Mouse (Mus musculus): ENCODE data around the gene Zfp52. TPM values are rescaled to one million over a fixed set of nuclear protein-coding genes. Genes with fewer than 3 reads are reported as not detected.
A peak's percentile ranks its signal among the peaks of the same experiment; 100 is the strongest.

Zfp52 gene
- polyA plus RNA-seq, 1 experiment from 2014 or later, result 1.8 TPM

DNA sequence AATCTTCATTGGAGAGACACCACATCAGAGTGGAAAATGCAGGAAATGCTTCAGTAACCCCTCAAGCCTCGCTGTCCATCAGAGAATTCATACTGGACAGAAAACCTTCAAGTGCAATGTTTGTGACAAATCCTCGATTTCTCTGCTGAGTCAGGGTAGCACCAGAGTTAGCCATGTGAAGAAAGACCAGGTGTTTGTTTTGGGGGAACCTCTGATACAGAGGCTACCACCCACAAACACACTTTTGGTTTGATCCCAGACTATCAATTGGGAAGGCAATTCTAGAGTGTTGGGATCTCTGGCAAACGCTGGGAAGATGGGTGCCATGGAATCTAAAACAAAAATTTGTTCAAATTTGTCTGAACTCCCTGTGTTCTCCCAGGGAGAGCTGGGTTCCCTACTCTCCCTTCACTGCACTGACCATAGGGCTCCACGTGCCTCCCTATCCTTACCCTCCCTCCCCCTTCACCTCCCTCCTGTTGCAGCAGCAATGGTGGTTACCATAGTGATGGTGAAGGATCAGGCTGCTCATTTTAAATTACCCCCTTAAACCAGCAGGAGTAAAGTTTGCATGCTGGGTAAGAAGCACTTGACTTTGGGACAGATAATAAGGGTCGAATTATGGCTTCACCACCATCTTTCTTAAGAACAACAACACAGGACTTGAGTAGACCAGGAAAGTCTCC lies 4.6 kb upstream of the Zfp52 start:
- WGBS, result 68% methylated on average over 5 of the region's 5 CpGs
- Histone ChIP-seq H3K9ac (no peak overlapping the region), H3K4me3 (no peak overlapping the region), H3K36me3 (replicated peaks) (no peaks in the 10 kb centered on the region), H3K4me1 (peaks cover 28% of the 10 kb centered on the region), H3K9me3 (no peaks in the 10 kb centered on the region), H3K4me2 (0 out of 2 replicates have a peak overlapping the region, but pooled peaks have one; percentile 76), H3K27me3 (replicated peaks) (no peaks in the 10 kb centered on the region), H3K27ac (no peak overlapping the region)
- ATAC-seq (replicated peaks), result no peak

DNA sequence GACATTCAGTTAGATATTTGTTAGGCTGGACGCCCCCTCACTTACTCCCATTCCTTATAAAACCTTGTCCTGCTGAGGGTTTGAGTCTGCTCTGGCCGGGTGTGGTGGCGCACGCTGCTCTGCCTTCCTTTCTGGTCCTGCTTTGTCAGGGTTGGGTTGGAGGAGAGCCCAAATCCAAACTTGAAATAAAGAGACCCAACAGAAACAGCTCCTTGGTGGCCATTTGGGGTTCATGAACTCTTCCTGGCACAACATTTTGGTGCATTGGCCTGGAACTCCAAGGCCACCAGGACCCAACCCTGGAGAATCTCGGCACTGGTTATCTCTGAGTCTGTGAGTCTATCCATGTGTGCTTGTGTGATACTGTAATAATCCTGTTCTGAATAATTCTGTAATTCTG lies 3.7 kb upstream of the Zfp52 start:
- Histone ChIP-seq H3K36me3 (replicated peaks) (no peaks in the 10 kb centered on the region), H3K4me3 (peak overlapping the region; percentile 91), H3K4me1 (peaks cover 28% of the 10 kb centered on the region), H3K9ac (peak overlapping the region; percentile 91), H3K9me3 (no peaks in the 10 kb centered on the region), H3K27ac (peak overlapping the region; percentile 94), H3K27me3 (replicated peaks) (no peaks in the 10 kb centered on the region), H3K4me2 (peak overlapping the region; percentile 76)
- peak; percentile 0; the same call in 1 of the 2 replicates for ATAC-seq (replicated peaks)
- WGBS, result 66% methylated on average over 5 of the region's 5 CpGs

DNA sequence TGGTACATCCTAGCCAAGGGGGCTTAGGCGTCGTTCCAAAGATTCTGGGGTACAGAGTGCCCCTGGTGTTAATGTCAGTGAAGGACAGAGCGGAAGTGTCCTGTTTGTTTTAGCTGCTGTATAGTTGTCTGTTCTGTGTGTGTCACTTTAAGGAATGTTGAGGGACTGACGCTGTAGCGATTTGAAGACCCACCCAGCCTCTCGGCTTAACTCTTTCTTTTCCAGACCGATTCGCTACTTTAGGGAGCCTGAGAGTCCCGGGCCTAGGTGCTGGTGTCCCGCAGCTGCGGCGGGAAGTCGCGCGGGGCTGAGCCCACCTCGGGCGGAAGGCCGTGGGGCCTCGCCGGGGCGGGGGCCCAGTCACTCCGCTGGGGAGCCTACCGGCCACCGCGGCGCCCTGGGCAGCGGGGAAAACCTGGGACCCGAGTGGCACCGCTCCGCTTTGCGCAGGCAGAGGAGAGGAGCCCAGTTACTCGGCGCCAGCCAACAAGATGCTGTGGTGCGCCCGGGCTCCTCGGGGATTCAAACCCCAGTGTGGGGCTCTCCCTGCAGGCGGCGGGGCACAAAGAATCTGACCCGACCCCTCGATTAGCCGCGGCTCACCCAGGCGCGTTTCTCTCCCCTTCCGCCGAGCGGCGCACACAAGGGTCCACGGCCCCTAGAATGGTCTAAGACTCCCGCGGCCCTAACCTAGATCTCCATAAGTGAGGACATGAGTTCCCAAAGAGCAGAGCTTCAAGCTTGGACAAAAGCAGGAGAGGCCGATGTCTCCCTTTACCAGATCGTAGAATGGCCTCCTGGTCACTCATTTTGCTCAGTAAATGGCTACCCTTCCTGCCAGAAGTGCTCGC lies 3.0 kb upstream of the Zfp52 start:
- peak; percentile 90 for ATAC-seq (replicated peaks)
- H3K27me3 ChIP-seq (replicated peaks), result no peaks in the 10 kb centered on the region
- H3K36me3 ChIP-seq (replicated peaks), result no peaks in the 10 kb centered on the region
- peaks cover 28% of the 10 kb centered on the region for H3K4me1 ChIP-seq
- H3K9me3 ChIP-seq, result no peaks in the 10 kb centered on the region
- WGBS, result under 1% methylated on average over 54 of the region's 54 CpGs
- H3K27ac ChIP-seq, result peak overlapping the region; percentile 94
- peak overlapping the region; percentile 91 for H3K9ac ChIP-seq
- peak overlapping the region; percentile 91 for H3K4me3 ChIP-seq
- H3K4me2 ChIP-seq, result peak overlapping the region; percentile 76

DNA sequence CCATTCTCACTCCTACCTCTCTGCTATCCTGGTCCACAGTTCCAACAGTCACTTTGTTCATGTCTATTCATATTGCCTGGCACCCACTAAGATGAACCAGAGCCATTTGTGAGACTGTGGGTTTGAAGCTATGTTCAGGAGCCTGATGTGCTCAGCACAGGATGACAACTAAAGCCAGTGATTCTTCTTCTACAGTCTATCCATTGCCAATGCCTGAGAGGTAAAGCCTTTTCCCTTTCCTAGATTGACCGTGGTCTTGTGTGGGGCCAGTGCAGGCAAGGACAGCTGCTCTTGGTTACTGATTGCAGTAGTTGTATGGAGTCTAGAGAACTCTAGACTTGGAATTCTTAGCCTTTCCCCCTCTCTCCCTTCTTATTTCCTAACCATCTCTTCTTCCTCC lies 1.4 kb upstream of the Zfp52 start:
- H3K27ac ChIP-seq, result no peak overlapping the region
- H3K27me3 ChIP-seq (replicated peaks), result no peaks in the 10 kb centered on the region
- H3K9me3 ChIP-seq, result no peaks in the 10 kb centered on the region
- peaks cover 28% of the 10 kb centered on the region for H3K4me1 ChIP-seq
- no peak overlapping the region for H3K9ac ChIP-seq
- no peak overlapping the region for H3K4me3 ChIP-seq
- ATAC-seq (replicated peaks), result no peak
- H3K4me2 ChIP-seq, result no peak overlapping the region
- H3K36me3 ChIP-seq (replicated peaks), result no peaks in the 10 kb centered on the region
- WGBS, result 88% methylated on average over 1 of the region's 1 CpGs

DNA sequence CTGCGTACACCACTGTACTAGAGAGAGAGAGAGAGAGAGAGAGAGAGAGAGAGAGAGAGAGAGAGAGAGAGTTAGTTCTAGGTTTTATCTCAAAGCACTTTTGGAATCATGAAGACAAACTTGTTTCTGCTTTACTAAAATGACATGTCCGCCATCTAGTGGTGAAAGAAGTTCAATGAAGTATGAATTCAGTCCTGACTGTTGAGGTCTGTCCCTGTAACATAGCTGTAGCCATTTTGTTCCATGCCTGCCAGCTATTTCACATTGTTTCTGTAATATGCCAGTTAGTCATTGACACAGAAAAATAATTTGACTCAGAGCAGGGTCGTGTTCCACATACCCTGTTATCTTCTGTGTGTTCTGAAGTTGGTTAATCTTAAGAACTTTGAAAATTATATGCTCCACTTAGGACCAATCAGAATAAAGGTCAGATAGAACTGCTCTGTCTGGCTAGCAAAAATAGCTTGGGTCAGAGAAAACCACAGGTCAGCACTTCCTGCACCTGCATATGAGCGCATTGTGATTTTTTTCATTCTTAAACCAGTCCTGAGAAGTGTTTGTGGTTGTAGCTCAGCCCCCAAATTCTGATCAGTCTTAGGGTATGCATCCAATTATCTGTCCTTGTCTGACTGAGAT lies 761 bp upstream of the Zfp52 start:
- H3K4me3 ChIP-seq, result no peak overlapping the region
- H3K4me2 ChIP-seq, result no peak overlapping the region
- 20% methylated on average over 4 of the region's 4 CpGs for WGBS
- no peaks in the 10 kb centered on the region for H3K36me3 ChIP-seq (replicated peaks)
- no peaks in the 10 kb centered on the region for H3K9me3 ChIP-seq
- peak; percentile 48 for ATAC-seq (replicated peaks)
- H3K4me1 ChIP-seq, result peaks cover 28% of the 10 kb centered on the region
- no peaks in the 10 kb centered on the region for H3K27me3 ChIP-seq (replicated peaks)
- no peak overlapping the region for H3K27ac ChIP-seq
- H3K9ac ChIP-seq, result no peak overlapping the region

DNA sequence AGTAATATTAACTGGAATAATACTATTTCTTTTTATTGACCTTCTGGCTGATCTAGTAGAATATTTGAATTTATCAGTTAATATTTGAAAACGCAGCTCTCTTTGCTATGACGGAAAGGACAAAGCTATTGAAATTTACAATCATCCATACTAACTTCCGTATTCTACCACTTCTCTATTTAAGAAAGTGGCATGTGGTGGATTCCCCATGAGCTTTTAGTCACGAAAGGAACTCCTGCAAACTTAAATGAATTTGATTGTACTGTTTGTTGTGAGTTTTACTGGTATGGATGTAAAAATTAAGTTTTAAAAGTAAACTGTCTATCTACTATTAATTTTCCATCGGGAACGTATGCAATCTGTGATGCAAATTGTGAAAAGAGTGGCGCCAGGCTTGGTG lies 757 bp downstream of the Zfp52 start:
- no peaks in the 10 kb centered on the region for H3K36me3 ChIP-seq (replicated peaks)
- no peaks in the 10 kb centered on the region for H3K9me3 ChIP-seq
- peaks cover 25% of the 10 kb centered on the region for H3K4me1 ChIP-seq
- ATAC-seq (replicated peaks), result no peak
- H3K4me3 ChIP-seq, result peak overlapping the region; percentile 44
- H3K9ac ChIP-seq, result peak overlapping the region; percentile 44; the same call in 1 of the 2 replicates
- WGBS, result 41% methylated on average over 7 of the region's 7 CpGs
- H3K4me2 ChIP-seq, result peak overlapping the region; percentile 80
- H3K27me3 ChIP-seq (replicated peaks), result no peaks in the 10 kb centered on the region
- no peak overlapping the region for H3K27ac ChIP-seq

DNA sequence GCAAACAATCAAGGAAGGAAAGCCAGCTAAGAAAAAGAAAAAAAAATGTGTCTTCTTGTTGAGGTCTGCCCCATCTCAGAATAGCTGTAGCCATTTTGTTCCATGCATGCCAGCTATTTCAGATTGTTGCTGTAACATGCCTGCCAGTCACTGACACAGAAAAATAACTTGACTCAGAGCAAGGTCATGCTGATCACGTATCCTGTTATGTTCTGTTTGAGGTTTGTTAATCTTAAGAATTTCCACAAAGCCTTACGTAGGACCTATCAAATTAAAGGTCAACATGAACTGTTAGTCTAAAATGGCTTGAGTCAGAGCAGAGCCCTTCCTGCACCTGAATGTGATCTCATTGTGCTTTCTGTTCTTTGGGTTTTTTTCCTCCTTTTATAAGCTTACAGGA lies 1.3 kb downstream of the Zfp52 start:
- no peak overlapping the region for H3K27ac ChIP-seq
- H3K4me1 ChIP-seq, result peaks cover 19% of the 10 kb centered on the region
- 84% methylated on average over 2 of the region's 2 CpGs for WGBS
- H3K4me2 ChIP-seq, result no peak overlapping the region
- ATAC-seq (replicated peaks), result no peak
- no peak overlapping the region for H3K9ac ChIP-seq
- no peaks in the 10 kb centered on the region for H3K27me3 ChIP-seq (replicated peaks)
- no peaks in the 10 kb centered on the region for H3K9me3 ChIP-seq
- H3K36me3 ChIP-seq (replicated peaks), result no peaks in the 10 kb centered on the region
- H3K4me3 ChIP-seq, result no peak overlapping the region

DNA sequence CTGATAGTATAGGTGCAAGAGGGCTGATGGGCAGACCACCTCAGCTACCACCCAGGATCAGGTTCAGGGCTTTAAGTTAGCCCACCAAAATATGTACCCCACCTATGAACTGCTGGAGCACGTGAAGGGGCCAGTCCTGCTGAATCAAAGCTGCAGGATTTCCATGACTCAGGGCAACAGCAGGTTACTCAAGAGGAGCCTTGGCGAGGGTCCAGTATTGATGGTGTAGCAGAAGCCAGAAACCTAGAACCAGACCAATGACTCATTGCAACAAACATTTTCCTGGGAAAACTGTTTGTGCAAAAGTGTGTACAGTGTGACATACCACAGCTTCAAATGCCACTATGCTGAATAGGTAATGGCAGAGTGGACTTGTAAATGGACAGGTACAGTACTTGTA lies 22.5 kb downstream of the Zfp52 start:
- no peaks in the 10 kb centered on the region for H3K9me3 ChIP-seq
- H3K36me3 ChIP-seq (replicated peaks), result no peaks in the 10 kb centered on the region
- no peaks in the 10 kb centered on the region for H3K27me3 ChIP-seq (replicated peaks)
- H3K4me1 ChIP-seq, result no peaks in the 10 kb centered on the region
- WGBS, result 83% methylated on average over 2 of the region's 2 CpGs
- no peak overlapping the region for H3K4me2 ChIP-seq
- no peak overlapping the region for H3K9ac ChIP-seq
- no peak for ATAC-seq (replicated peaks)
- no peak overlapping the region for H3K4me3 ChIP-seq
- no peak overlapping the region for H3K27ac ChIP-seq

DNA sequence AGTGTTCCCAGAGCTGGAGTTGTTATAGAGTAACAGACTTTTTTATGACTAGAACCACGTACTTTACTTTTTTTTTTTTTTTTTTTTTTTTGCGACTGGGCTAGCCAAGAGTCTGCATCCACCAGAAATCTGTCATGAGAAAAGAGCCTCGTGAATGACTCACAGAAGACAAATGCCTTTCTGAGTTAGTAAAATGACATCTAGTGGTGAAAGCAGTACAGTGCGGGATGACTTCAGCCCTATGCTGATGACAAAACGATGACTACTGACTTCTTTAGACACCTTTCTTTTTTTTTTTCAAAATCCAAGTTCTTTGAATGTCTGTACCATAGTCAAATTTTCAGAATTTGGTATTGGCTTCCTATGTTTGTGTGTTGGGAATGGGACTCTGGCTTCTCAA lies 30.9 kb downstream of the Zfp52 start:
- no peaks in the 10 kb centered on the region for H3K9me3 ChIP-seq
- peak overlapping the region; percentile 97 for H3K27ac ChIP-seq
- peaks cover 15% of the 10 kb centered on the region for H3K4me1 ChIP-seq
- no peaks in the 10 kb centered on the region for H3K36me3 ChIP-seq (replicated peaks)
- H3K4me3 ChIP-seq, result peak overlapping the region; percentile 70
- 7% methylated on average over 5 of the region's 5 CpGs for WGBS
- ATAC-seq (replicated peaks), result peak; percentile 88
- peak overlapping the region; percentile 77 for H3K4me2 ChIP-seq
- no peaks in the 10 kb centered on the region for H3K27me3 ChIP-seq (replicated peaks)
- H3K9ac ChIP-seq, result peak overlapping the region; percentile 77

DNA sequence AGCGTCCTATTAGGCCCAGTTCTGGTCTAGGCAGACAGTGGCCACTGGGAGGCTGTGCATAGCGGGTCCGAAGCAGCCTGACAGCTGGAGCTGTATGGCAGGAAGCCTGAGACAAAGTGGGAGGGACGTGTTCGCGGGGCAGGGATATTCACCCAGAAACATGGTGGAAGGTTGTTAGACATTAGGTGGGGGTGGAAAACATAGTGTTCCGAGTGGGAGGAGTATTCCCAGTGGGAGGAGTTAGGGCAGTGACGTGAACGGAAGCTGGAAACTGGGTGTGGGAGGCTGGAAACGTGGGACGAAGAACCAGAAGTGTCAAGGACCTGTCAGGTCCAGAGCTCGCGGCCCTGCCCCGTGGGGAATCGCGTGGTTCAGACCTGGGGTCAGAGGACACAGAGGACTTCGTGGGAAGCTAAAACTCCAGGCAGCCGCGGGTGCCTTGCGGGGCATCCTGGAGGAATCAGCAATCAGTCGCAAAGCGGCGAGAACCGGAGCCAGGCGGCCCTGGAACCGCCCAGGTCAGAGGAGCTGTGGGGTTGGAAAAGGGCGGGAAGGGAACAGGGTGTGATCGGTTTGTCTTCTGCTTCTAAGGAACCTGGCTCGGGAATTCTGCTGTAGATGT lies 31.5 kb downstream of the Zfp52 start, which contains the start of gene Zfp948:
Zfp948 (plus strand) TSS at position 281 of the 622 bp plus-strand sequence.
- Histone ChIP-seq H3K9ac (peak within 1 kb of the TSS; percentile 77), H3K4me3 (peak within 1 kb of the TSS; percentile 70), H3K27ac (peak within 1 kb of the TSS; percentile 97), H3K4me2 (peak within 1 kb of the TSS; percentile 77), H3K9me3 (no peaks in the 10 kb centered on the region), H3K27me3 (replicated peaks) (no peaks in the 10 kb centered on the region), H3K36me3 (replicated peaks) (no peaks in the 10 kb centered on the region), H3K4me1 (peaks cover 15% of the 10 kb centered on the region)
- ATAC-seq (replicated peaks), result peak; percentile 95
- WGBS, result under 1% methylated on average over 29 of the region's 29 CpGs

DNA sequence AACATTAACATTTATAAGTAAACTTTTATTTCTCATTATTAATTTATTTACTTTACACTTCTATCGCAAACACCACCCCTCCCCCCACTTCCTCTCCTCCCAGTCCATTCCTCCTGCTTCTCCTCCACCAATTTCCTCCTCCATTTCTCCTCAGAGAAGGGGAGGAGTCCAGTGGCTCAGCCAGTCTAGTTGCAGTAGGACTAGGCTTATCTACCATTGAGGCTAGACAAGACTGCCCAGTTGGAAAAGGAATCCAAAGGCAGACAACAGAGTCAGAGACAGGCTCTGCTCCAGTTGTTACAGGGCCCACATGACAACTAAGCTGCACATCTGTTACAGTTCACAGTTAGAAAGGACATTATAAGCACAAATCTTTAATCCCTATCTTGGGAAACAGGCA lies 32.4 kb downstream of the Zfp52 start:
- Histone ChIP-seq H3K4me2 (peak overlapping the region; percentile 77), H3K4me1 (peaks cover 15% of the 10 kb centered on the region), H3K27ac (no peak overlapping the region), H3K36me3 (replicated peaks) (no peaks in the 10 kb centered on the region; the same call in 1 of the 2 replicates), H3K27me3 (replicated peaks) (no peaks in the 10 kb centered on the region), H3K9me3 (no peaks in the 10 kb centered on the region), H3K4me3 (peak overlapping the region; percentile 70), H3K9ac (no peak overlapping the region; the same call in 1 of the 2 replicates)
- ATAC-seq (replicated peaks), result no peak
- WGBS, result 67% methylated on average over 1 of the region's 1 CpGs

DNA sequence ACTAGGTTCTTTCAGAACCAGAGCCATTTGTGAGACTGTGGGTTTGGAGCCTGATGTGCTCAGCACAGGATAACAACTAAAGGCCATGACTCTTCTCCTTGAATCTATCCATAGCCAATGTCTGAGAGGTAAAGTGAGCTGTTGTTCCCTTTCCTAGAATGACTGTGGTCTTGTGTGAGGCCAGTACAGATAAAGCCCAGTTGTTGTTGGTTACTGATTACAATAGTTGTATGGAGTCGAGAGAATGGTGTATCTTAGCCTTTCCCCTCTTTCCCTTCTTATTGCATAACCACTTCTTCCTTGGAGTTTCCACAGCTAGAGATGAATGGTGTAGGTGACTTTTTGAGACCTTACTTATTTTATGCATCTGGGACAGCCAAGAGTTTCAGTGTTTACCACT lies 43.7 kb downstream of the Zfp52 start:
- no peaks in the 10 kb centered on the region for H3K27me3 ChIP-seq (replicated peaks)
- H3K9me3 ChIP-seq, result no peaks in the 10 kb centered on the region
- no peak for ATAC-seq (replicated peaks)
- no peak overlapping the region for H3K4me2 ChIP-seq
- H3K36me3 ChIP-seq (replicated peaks), result peaks cover 27% of the 10 kb centered on the region
- no peak overlapping the region for H3K9ac ChIP-seq
- H3K27ac ChIP-seq, result no peak overlapping the region
- no peaks in the 10 kb centered on the region for H3K4me1 ChIP-seq
- 96% methylated on average over 1 of the region's 1 CpGs for WGBS
- no peak overlapping the region for H3K4me3 ChIP-seq

Measured in midbrain, embryonic 15.5 days (tissue).